ENCODE assay signal across 1 mouse cellular context in the genomic region with DNA sequence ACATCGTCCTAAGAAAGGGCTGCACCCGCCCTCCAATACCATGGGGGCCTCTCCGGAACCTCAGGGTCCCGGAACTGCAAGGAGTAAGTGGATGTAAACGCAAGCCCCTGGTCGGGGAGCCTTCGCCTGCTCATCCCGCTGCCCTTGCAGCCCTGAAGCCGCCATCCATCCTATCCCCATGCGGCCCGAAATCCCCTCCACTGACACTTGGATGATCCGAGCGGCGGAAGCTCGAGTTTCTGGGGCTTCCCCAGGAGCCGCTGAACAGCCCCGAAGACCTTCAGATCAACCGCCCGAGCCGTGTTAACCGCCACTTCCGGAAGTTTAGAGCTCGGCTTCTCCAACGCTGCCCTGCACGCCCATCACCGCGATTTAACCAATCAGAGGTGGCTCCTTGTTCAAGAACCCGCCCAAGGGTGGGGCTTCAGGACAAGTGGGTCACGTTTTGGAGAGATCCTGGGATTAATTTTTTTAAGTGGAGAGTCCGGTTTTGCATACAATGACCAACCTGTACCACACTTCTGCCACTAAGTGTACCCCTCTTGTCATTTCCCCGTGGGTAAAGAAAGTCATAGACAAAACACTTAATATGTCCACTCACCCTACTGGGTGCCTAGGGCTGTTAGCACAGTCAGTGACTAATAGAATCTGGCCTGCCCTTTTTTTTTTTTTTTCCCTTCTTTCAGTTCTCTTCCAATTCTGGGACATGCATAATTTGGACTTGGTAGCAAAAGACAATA.
TF ChIP-seq lines count a peak whose summit lies in the region.

No protein-coding gene starts in this region.

TF ChIP-seq in CH12.LX, 34 proteins besides CTCF, POLR2A, EP300 and RAD21:
- TF ChIP-seq TBP (conservative IDR thresholded peaks at IDR 0.05; ENCODE audit: low read depth, low read length) (no peak; the same call in 1 of the 2 replicates), MAFK (IDR thresholded peaks at IDR 0.05; ENCODE audit: insufficient replicate concordance, low read length) (no peak), ZKSCAN1 (IDR thresholded peaks at IDR 0.05; ENCODE audit: borderline replicate concordance, low read depth, low read length) (peak; percentile 93), ZC3H11A (IDR thresholded peaks at IDR 0.05; ENCODE audit: low read depth, low read length) (no peak), JUND (conservative IDR thresholded peaks at IDR 0.05; ENCODE audit: low read depth, low read length) (peak; percentile 9; the same call in 1 of the 2 replicates), GABPA (IDR thresholded peaks at IDR 0.05; ENCODE audit: insufficient replicate concordance, low read depth, low read length) (no peak), BHLHE40 (IDR thresholded peaks at IDR 0.05; ENCODE audit: low read depth, low read length) (peak; percentile 99), CHD2 (IDR thresholded peaks at IDR 0.05; ENCODE audit: low read length) (peak; percentile 96), UBTF (IDR thresholded peaks at IDR 0.05; ENCODE audit: low read depth, low read length) (no peak), MYC (IDR thresholded peaks at IDR 0.05; ENCODE audit: low read depth, low read length) (no peak), MXI1 (IDR thresholded peaks at IDR 0.05; ENCODE audit: low read depth, low read length) (peak; percentile 76; the same call in 1 of the 2 replicates), TCF12 (IDR thresholded peaks at IDR 0.05; ENCODE audit: low read depth, low read length) (peak; percentile 73), PAX5 (IDR thresholded peaks at IDR 0.05; ENCODE audit: low read length) (no peak), SIN3A (IDR thresholded peaks at IDR 0.05; ENCODE audit: low read length) (no peak), POLR2AphosphoS2 (IDR thresholded peaks at IDR 0.05; ENCODE audit: low read depth, low read length) (peak; percentile 35; the same call in 1 of the 2 replicates), KAT2A (IDR thresholded peaks at IDR 0.05; ENCODE audit: insufficient replicate concordance, low read length) (no peak), RCOR1 (conservative IDR thresholded peaks at IDR 0.05; ENCODE audit: low read depth, low read length) (0 out of 2 replicates have a peak, but pooled peaks have one; percentile 54), E2F4 (IDR thresholded peaks at IDR 0.05; ENCODE audit: insufficient replicate concordance, low read depth, low read length) (no peak), USF2 (conservative IDR thresholded peaks at IDR 0.05; ENCODE audit: low read depth, low read length) (no peak), ZMIZ1 (IDR thresholded peaks at IDR 0.05; ENCODE audit: low read depth, low read length) (peak; percentile 88), ELF1 (IDR thresholded peaks at IDR 0.05; ENCODE audit: low read depth, low read length) (peak; percentile 98), SMC3 (IDR thresholded peaks at IDR 0.05; ENCODE audit: low read depth, low read length) (no peak), ETS1 (conservative IDR thresholded peaks at IDR 0.05; ENCODE audit: low read depth, low read length) (peak; percentile 55; the same call in 1 of the 2 replicates), CHD1 (IDR thresholded peaks at IDR 0.05; ENCODE audit: low read depth, low read length) (0 out of 2 replicates have a peak, but pooled peaks have one; percentile 61), USF1 (IDR thresholded peaks at IDR 0.05; ENCODE audit: low read depth, low read length) (no peak), HCFC1 (IDR thresholded peaks at IDR 0.05; ENCODE audit: low read depth, low read length) (peak; percentile 64), JUN (IDR thresholded peaks at IDR 0.05; ENCODE audit: insufficient read depth, low read depth, low read length) (0 out of 2 replicates have a peak, but pooled peaks have one; percentile 2), IRF4 (IDR thresholded peaks at IDR 0.05; ENCODE audit: low read depth, low read length) (peak; percentile 53), ZNF384 (IDR thresholded peaks at IDR 0.05; ENCODE audit: low read depth, low read length) (peak; percentile 91), MAZ (IDR thresholded peaks at IDR 0.05; ENCODE audit: low read depth, low read length) (no peak), NELFE (IDR thresholded peaks at IDR 0.05; ENCODE audit: low read depth, low read length) (peak; percentile 88), MAX (IDR thresholded peaks at IDR 0.05; ENCODE audit: low read length) (0 out of 2 replicates have a peak, but pooled peaks have one; percentile 12), MEF2A (IDR thresholded peaks at IDR 0.05; ENCODE audit: borderline replicate concordance, low read depth, low read length) (peak; percentile 17; the same call in 1 of the 2 replicates), NRF1 (IDR thresholded peaks at IDR 0.05; ENCODE audit: low read depth, low read length) (no peak)
